Mouse (Mus musculus) cerebellum, adult 2 months (tissue): ENCODE data around the gene Grin2c.

ENCODE experiments used
- CTCF ChIP-seq: fragments of 200-500 bp; IDR thresholded peaks from 2 replicates; pipeline ENCODE4 v1.5.1; 2011; ENCODE audit warnings: low read depth, mild to moderate bottlenecking, control low read depth, low read length, moderate library complexity, borderline replicate concordance; ENCODE audit not compliant: insufficient read depth
- POLR2A ChIP-seq: fragments of 200-500 bp; IDR thresholded peaks from 2 replicates; pipeline ENCODE4 v1.6.1; 2011; ENCODE audit warnings: low read length, control low read depth, borderline replicate concordance; ENCODE audit not compliant: insufficient read depth

DNA sequence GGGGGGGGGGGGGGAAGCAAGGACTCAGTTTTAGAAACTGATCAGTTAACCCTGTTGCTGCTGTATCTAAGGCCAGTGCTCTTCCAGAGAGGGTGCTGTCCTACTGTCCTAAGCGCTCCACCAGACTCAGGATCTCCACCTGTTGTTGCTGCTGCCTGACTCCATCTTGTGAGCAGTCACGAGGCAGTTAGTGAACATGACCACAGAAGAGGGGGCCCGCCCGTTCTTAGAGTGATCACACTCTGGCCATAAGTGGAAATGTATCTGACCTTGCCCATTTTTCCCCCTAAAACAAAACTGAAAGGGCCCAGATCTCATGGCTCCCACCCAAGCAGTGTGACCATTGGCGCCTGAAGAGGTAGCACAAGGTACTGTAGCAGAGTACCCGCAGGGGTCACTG, 19.1 kb downstream of the Grin2c start:
- TF ChIP-seq POLR2A (no peak), CTCF (no peak)
